Mouse (Mus musculus) 3T3-L1 (cell line): Measurements from ENCODE around the gene 4922502D21Rik.
A peak's percentile ranks its signal among the peaks of the same experiment; 100 is the strongest.

Experiments
- DNase-seq: peaks from one replicate; pipeline ENCODE4 v3.0.0-alpha.2; 2015; ENCODE audit warnings: low read depth, low spot score

Gene 4922502D21Rik

DNA sequence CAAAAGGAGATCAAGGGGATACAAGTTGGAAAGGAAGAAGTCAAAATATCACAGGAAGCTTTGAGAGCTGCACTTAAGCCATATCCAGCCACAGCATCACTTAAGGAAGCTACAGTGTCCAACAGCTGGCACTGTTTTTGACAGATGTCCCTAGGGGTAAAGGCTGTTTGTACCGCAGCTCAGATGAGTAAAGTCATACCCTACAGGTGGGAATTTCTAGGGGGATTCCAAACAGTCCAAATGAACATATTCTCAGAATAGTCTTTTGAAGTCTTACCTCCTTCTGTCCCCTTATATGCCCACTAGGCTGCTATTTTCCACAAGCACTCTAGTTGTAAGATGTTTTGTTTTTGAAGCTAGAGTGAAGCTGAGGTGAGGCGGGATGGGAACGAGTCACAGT, 19.1 kb downstream of the 4922502D21Rik start:
- no peak for DNase-seq

DNA sequence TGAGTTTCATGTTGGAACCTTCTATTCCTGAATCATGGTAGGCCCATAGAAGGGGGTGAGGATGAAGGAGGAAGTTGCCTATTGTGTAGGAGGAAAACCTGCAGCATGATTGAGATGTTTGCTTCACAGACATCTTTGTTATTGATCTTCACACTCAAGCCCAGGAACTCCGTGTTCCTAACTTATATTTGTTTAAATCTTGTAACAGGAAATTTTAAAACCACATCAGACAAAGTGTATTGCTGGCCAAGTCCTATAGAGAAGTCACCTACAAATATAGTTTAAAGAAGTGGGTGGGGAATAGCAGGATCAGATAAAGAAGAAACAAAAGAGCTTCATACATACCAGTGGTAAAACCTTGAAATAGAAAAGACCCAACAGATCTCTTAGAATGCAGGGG, 27.4 kb downstream of the 4922502D21Rik start:
- no peak for DNase-seq

DNA sequence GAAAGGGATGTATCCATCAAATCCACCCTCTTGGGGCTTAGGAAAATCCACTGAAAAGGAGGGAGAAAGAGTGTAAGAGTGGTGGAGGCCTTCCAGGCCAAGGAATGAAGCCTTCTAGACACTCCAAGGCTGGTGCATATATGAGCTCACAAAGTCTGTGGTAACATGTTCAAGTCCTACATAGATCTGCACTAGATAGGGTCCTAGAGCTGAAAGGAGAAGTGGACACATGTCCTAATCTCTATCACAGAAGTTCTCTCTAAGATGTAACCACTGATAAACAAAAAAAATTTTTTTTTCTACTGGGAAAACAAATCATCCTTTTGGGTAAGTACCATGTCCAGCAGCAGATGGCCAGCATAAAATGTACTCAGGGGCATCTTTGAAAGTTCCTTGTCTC, 42.9 kb downstream of the 4922502D21Rik start:
- DNase-seq, result no peak

DNA sequence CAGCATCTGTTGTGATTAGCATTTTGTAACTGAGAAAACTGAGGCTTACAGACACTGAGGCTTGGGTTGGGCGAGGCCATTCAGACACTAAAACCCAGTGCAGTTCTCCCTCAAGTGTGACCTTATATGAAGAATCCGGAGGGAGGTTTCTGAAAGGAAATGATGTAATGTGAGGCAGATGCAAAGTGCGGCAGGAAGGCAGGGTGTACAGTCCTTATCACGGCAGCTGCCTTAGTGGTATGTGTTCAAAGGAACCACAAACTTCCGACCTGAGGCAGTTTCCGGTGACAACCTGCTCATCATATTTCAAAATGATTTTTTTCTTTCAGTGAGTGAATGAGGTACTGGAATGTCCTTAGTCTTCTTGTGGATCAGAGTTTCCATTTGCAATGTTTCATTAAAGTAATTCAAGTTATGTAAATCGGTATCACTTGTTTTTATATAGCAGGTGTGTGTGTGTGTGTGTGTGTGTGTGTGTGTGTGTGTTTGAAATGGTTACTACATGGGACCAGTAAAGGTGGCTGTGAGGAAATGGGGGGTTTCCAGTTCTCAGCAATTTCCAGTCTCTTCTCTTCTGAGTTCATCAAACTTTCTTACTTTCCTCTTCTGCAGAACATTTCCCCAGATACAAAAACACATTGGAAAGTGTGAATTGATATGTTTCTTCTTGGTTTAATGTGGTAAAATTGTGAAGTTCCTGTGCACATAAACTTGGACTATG, 47.1 kb downstream of the 4922502D21Rik start:
- peak; percentile 12 for DNase-seq

DNA sequence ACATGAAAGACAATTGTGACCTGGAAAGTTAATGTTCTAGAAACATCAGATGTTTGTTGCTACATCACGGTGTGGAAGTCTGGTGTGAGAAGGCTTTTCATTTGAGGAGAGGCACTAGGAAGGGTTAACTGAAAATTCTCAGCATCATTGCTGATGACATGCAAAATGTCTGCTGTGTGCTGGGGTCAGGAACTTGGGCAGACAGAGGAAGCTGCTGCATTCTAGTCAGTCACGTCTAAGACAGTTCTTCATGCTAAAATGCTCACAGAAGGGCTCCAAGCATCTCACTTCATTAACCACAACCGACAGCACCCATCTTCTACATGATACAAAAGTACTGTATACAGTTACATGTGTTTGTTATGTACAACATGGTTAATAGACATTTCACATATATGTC, 48.3 kb downstream of the 4922502D21Rik start:
- no peak for DNase-seq

DNA sequence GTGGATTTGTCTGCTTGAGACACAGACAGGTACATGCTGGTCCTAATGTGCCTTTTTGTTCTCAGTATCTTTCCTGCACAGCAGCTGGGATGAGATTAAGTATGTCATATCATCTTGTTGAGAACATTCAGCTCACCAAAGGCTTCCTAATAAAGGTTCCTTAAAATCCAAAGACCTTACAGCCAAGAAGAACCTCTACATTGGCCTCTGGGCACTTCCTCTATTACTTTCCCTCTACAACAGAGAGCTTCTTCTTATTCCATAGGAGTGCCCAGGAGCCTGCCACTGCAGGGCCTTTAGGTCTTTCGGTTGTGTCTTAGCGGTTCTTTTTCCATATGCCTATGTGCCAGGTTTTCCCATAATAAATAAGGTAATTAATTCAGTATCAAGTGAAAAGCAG, 55.1 kb downstream of the 4922502D21Rik start:
- DNase-seq, result no peak

DNA sequence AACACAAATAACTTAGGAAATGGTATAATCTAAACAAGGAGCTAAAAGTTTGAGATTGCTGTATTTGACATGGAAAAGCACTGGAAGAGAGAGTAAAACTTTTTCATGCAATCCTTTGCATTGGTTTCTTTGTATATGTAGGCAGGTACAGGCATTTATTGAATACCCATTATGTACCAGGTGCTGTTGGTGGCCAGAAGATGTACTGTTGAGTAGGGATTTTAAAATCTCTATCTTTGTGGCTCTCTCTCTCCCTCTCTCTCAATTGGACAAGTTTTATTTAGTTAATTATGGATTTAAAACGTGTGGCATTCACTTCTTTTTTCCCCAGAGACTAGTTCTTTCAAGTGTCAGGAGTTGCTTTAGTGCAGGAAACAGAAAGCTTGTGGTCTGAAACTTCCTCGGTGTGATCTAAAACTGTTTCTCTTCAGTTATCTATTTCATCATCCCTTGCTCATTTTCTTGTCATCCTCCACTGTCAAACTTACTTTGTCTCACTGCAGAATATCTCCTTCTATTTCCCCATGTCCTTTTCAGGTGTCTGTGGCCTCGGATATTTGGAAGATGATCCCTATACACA, 55.9 kb downstream of the 4922502D21Rik start:
- no peak for DNase-seq

DNA sequence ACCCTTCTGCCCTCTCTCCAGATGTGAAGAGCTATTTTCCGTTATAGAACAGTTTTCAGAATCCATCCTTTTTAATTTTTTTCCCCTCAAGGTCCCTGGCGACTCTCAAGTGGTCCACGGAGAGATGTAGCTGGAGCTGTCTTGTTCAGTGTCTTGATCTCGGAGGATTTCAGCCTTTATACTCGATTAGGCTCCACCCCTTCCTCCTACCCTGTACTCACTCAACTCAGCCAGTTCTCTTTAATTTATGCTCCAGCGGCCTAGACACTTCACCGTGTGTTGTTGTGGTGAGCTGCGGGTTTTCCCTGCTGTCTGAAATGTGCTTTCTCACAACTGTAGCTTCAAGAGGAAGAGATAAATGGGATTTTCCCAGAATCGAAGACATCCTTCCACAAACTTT, 56.4 kb downstream of the 4922502D21Rik start, which contains the start of gene Cd69:
Gene Cd69 (minus strand): TSS at position 217 of the 400 bp plus-strand sequence.
- no peak for DNase-seq

DNA sequence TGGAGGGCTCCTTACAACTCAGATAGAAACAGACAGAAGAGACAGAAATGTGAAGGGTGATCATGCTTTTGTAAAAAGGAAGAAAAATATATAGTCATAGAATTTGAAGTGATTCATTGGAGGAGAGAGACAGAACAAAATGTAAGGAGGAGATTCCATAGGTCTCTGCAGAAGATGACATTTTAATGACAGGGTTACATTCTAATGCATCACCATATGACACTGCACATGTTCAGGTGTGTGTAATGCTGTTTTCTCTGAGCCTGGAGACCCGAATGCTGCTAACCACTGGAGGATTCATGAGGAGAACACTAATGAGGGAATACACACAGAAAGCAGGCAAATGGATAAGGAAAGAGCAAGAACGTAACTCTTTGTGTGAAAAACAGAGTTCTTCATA, 57.1 kb downstream of the 4922502D21Rik start:
- DNase-seq, result no peak

DNA sequence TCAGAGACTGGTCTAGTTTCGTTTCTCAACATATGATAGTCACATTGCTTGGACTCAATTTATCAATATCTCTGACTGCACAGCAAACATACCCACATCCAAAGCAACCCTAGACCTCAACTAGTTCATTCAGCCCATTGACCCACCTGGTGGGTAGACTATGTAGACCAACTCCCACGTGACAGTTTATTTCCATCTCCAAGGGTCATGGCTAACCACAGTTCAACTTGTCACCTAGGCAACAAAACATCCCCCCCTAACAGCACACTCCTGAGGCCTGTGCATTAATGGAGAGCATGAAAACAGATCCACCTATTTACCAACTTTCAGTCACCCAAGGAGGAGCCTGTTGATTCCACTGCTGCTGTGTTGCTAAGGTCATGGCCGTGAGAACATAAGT, 57.9 kb downstream of the 4922502D21Rik start:
- DNase-seq, result no peak
